Mouse (Mus musculus) brain, embryonic 14.5 days (tissue): Measurements from ENCODE around the gene Znrd1as.

Source experiments
- CTCF ChIP-seq: fragments of 200-500 bp; IDR thresholded peaks from 2 replicates; pipeline ENCODE4 v1.5.1; 2012; ENCODE audit warnings: inconsistent platforms, mild to moderate bottlenecking, moderate library complexity, borderline replicate concordance; ENCODE audit not compliant: insufficient read depth, insufficient read length; ENCODE audit errors: extremely low read depth
- POLR2A ChIP-seq: fragments of 200-500 bp; IDR thresholded peaks from 2 replicates; pipeline ENCODE4 v1.6.1; 2012; ENCODE audit warnings: mild to moderate bottlenecking, inconsistent platforms, borderline replicate concordance; ENCODE audit not compliant: poor library complexity, insufficient read depth, insufficient read length, severe bottlenecking; ENCODE audit errors: extremely low read depth

- TF ChIP-seq POLR2A (no peak), CTCF (no peak)
These were observed 31.0 kb downstream of the Znrd1as start, which contains the start of gene H2-M5 for GRCm38 (mm10) chr17:36989437-36989836.
